Comparison of ENCODE assay signal across 8 mouse cellular contexts in genomic region chr11:115564961-115565360, GRCm38 (mm10). TPM values are rescaled to one million over a fixed set of nuclear protein-coding genes. Genes with fewer than 3 reads are reported as not detected.
DNase-seq lines count a peak whose midpoint lies in the region; ATAC-seq lines count a peak whose summit lies in the region.

No protein-coding gene starts in this region.

- no peak for DNase-seq in heart, postnatal 25 days (ENCODE audit: low spot score)
- DNase-seq in MEL-GATA-1-ER (ENCODE audit: extremely low read depth, low read depth) = peak; percentile 21
- no peak for DNase-seq in cerebellum, postnatal 25 days
- DNase-seq in ovary, postnatal 14 days (ENCODE audit: low spot score) = no peak
- no peak for DNase-seq in gastrocnemius, postnatal 14 days

- ATAC-seq in heart, embryonic 16.5 days (replicated peaks; ENCODE audit: extremely low read depth, insufficient read depth, low FRiP score) = no peak
- no peak for ATAC-seq in hindbrain, embryonic 13.5 days (ENCODE audit: low FRiP score)
- no peak for ATAC-seq in midbrain, embryonic 13.5 days

- no peak overlapping the region for H3K27ac ChIP-seq in heart, embryonic 16.5 days (ENCODE audit: low read length)
- H3K27ac ChIP-seq in hindbrain, embryonic 13.5 days = no peak overlapping the region
- H3K27ac ChIP-seq in midbrain, embryonic 13.5 days = no peak overlapping the region

- peak overlapping the region; percentile 78 for H3K9ac ChIP-seq in heart, embryonic 16.5 days (ENCODE audit: low read length)
- H3K9ac ChIP-seq in hindbrain, embryonic 13.5 days = peak overlapping the region; percentile 83
- peak overlapping the region; percentile 73 for H3K9ac ChIP-seq in midbrain, embryonic 13.5 days (replicated peaks)

- peaks cover 10% of the 10 kb centered on the region for H3K4me1 ChIP-seq in heart, embryonic 16.5 days (ENCODE audit: control insufficient read depth, insufficient read depth, low read length)
- H3K4me1 ChIP-seq in hindbrain, embryonic 13.5 days (replicated peaks) = peaks cover 21% of the 10 kb centered on the region
- H3K4me1 ChIP-seq in midbrain, embryonic 13.5 days (replicated peaks) = peaks cover 19% of the 10 kb centered on the region

- 19% methylated on average over 7 of the region's 7 CpGs for WGBS in heart, embryonic 16.5 days
- WGBS in hindbrain, embryonic 13.5 days = 24% methylated on average over 7 of the region's 7 CpGs
- 22% methylated on average over 7 of the region's 7 CpGs for WGBS in midbrain, embryonic 13.5 days

- H3K4me2 ChIP-seq in heart, embryonic 16.5 days (ENCODE audit: low read depth, low read length) = peak overlapping the region; percentile 75
- H3K4me2 ChIP-seq in hindbrain, embryonic 13.5 days = peak overlapping the region; percentile 82
- peak overlapping the region; percentile 79 for H3K4me2 ChIP-seq in midbrain, embryonic 13.5 days (replicated peaks)

- H3K4me3 ChIP-seq in heart, embryonic 16.5 days (ENCODE audit: low read length) = peak overlapping the region; percentile 81
- peak overlapping the region; percentile 78 for H3K4me3 ChIP-seq in hindbrain, embryonic 13.5 days
- peak overlapping the region; percentile 64 for H3K4me3 ChIP-seq in midbrain, embryonic 13.5 days (replicated peaks)

- H3K36me3 ChIP-seq in heart, embryonic 16.5 days (ENCODE audit: control insufficient read depth, insufficient read depth) = peaks cover 30% of the 10 kb centered on the region
- peaks cover 32% of the 10 kb centered on the region for H3K36me3 ChIP-seq in hindbrain, embryonic 13.5 days
- peaks cover 36% of the 10 kb centered on the region for H3K36me3 ChIP-seq in midbrain, embryonic 13.5 days

- H3K9me3 ChIP-seq in heart, embryonic 16.5 days (replicated peaks; ENCODE audit: control insufficient read depth, low read length) = no peaks in the 10 kb centered on the region
- H3K9me3 ChIP-seq in hindbrain, embryonic 13.5 days = no peaks in the 10 kb centered on the region
- no peaks in the 10 kb centered on the region for H3K9me3 ChIP-seq in midbrain, embryonic 13.5 days

- intact Hi-C loops in heart, postnatal 25 days (cut with DNase I) = loop anchor here (2.0 to 5.0 kb wide), 2 partner anchors 38 to 83 kb away; partner anchors contain the start of gene Mrps7
- intact Hi-C loops in gastrocnemius, postnatal 14 days (cut with DNase I; ENCODE audit: low total_unique reads) = no loop called here

- no peaks in the 10 kb centered on the region for H3K27me3 ChIP-seq in heart, embryonic 16.5 days (ENCODE audit: control insufficient read depth, insufficient read depth, low read length)
- H3K27me3 ChIP-seq in hindbrain, embryonic 13.5 days = no peaks in the 10 kb centered on the region
- no peaks in the 10 kb centered on the region for H3K27me3 ChIP-seq in midbrain, embryonic 13.5 days

RNA-seq across cellular contexts. Expression of gene Nup85, which starts 0.7 kb away (rescaled TPM):
- 107 and 117 TPM in 2 replicates for polyA plus RNA-seq in heart, embryonic 16.5 days (2015; fragmentation: Nextera tagmentation; extraction: Ambion mirVana)
- 10 to 100 TPM; 20.4 to 25.1 TPM for total RNA-seq in heart, postnatal 25 days (2021)
- 109 and 110 TPM in 2 replicates for polyA plus RNA-seq in hindbrain, embryonic 13.5 days (2015; fragmentation: Nextera tagmentation; extraction: Ambion mirVana)
- 130 TPM in 2 replicates for polyA plus RNA-seq in midbrain, embryonic 13.5 days (2015; fragmentation: Nextera tagmentation; extraction: Ambion mirVana)
- 10 to 100 TPM; 14.7 to 18.9 TPM for total RNA-seq in gastrocnemius, postnatal 14 days (2021)

RNA-seq across cellular contexts. Expression of gene Sumo2, which starts 28.9 kb away (rescaled TPM):
- polyA plus RNA-seq in heart, embryonic 16.5 days (2015; fragmentation: Nextera tagmentation; extraction: Ambion mirVana) = 556 and 599 TPM in 2 replicates
- total RNA-seq in heart, postnatal 25 days (2021) = 100 to 1,000 TPM; 165 to 177 TPM
- 1,174 and 1,182 TPM in 2 replicates for polyA plus RNA-seq in hindbrain, embryonic 13.5 days (2015; fragmentation: Nextera tagmentation; extraction: Ambion mirVana)
- 1,358 and 1,460 TPM in 2 replicates for polyA plus RNA-seq in midbrain, embryonic 13.5 days (2015; fragmentation: Nextera tagmentation; extraction: Ambion mirVana)
- 100 to 1,000 TPM; 121 to 143 TPM for total RNA-seq in gastrocnemius, postnatal 14 days (2021)

RNA-seq across cellular contexts. Expression of gene Mrps7, which starts 38.8 kb away (rescaled TPM):
- polyA plus RNA-seq in heart, embryonic 16.5 days (2015; fragmentation: Nextera tagmentation; extraction: Ambion mirVana) = 84.4 and 86.2 TPM in 2 replicates
- 10 to 100 TPM; 74.0 to 82.3 TPM for total RNA-seq in heart, postnatal 25 days (2021)
- 76.0 and 81.3 TPM in 2 replicates for polyA plus RNA-seq in hindbrain, embryonic 13.5 days (2015; fragmentation: Nextera tagmentation; extraction: Ambion mirVana)
- polyA plus RNA-seq in midbrain, embryonic 13.5 days (2015; fragmentation: Nextera tagmentation; extraction: Ambion mirVana) = 77.6 and 78.8 TPM in 2 replicates
- 10 to 100 TPM; 63.6 to 65.4 TPM for total RNA-seq in gastrocnemius, postnatal 14 days (2021)

RNA-seq across cellular contexts. Expression of gene Gga3, which starts 38.9 kb away (rescaled TPM):
- 15.4 and 18.8 TPM in 2 replicates for polyA plus RNA-seq in heart, embryonic 16.5 days (2015; fragmentation: Nextera tagmentation; extraction: Ambion mirVana)
- 10 to 100 TPM; 20.9 to 24.5 TPM for total RNA-seq in heart, postnatal 25 days (2021)
- polyA plus RNA-seq in hindbrain, embryonic 13.5 days (2015; fragmentation: Nextera tagmentation; extraction: Ambion mirVana) = 33.6 and 35.6 TPM in 2 replicates
- 31.8 and 38.1 TPM in 2 replicates for polyA plus RNA-seq in midbrain, embryonic 13.5 days (2015; fragmentation: Nextera tagmentation; extraction: Ambion mirVana)
- 10 to 100 TPM; 10.9 to 13.2 TPM for total RNA-seq in gastrocnemius, postnatal 14 days (2021)

RNA-seq across cellular contexts. Expression of gene Mif4gd, which starts 47.8 kb away (rescaled TPM):
- 41.5 and 42.0 TPM in 2 replicates for polyA plus RNA-seq in heart, embryonic 16.5 days (2015; fragmentation: Nextera tagmentation; extraction: Ambion mirVana)
- total RNA-seq in heart, postnatal 25 days (2021) = 10 to 100 TPM; 45.5 to 56.9 TPM
- 11.3 and 11.5 TPM in 2 replicates for polyA plus RNA-seq in hindbrain, embryonic 13.5 days (2015; fragmentation: Nextera tagmentation; extraction: Ambion mirVana)
- 8.8 and 10.5 TPM in 2 replicates for polyA plus RNA-seq in midbrain, embryonic 13.5 days (2015; fragmentation: Nextera tagmentation; extraction: Ambion mirVana)
- total RNA-seq in gastrocnemius, postnatal 14 days (2021) = 10 to 100 TPM; 35.7 to 42.9 TPM
